Mouse (Mus musculus) neural tube, embryonic 11.5 days (tissue): ENCODE results near the gene Rdh1. TPM values are rescaled to one million over a fixed set of nuclear protein-coding genes. Genes with fewer than 3 reads are reported as not detected.

Source experiments
- ATAC-seq: fragments of 200-750 bp; cut with Nextera tagmentation; 2 replicates; pipeline ENCODE4 v1.8.0; 2017; ENCODE audit warnings: moderate number of reproducible peaks, mild to moderate bottlenecking, moderate TSS enrichment, moderate library complexity; ENCODE audit not compliant: insufficient read depth, low FRiP score, low TSS enrichment
- DNase-seq: peaks from one replicate; pipeline ENCODE4 v3.0.0-alpha.2; 2015; ENCODE audit warnings: low spot score
- H3K27ac ChIP-seq: fragments of 300-500 bp; sonication (generic); 2 replicates; pipeline ENCODE4 v1.5.1; 2014; ENCODE audit warnings: low read depth, mild to moderate bottlenecking, low read length
- H3K27me3 ChIP-seq: fragments of 300-500 bp; sonication (generic); 2 replicates; pipeline ENCODE4 v1.6.1; 2014; ENCODE audit warnings: mild to moderate bottlenecking, low read length, mixed read lengths; ENCODE audit not compliant: control insufficient read depth, insufficient read depth
- H3K36me3 ChIP-seq: fragments of 300-500 bp; sonication (generic); 2 replicates; pipeline ENCODE4 v1.6.1; 2014; ENCODE audit warnings: mild to moderate bottlenecking, low read length, moderate library complexity, mixed read lengths; ENCODE audit not compliant: control insufficient read depth, insufficient read depth
- H3K4me1 ChIP-seq: fragments of 300-500 bp; sonication (generic); 2 replicates; pipeline ENCODE4 v1.6.1; 2014; ENCODE audit warnings: low read length, mixed read lengths; ENCODE audit not compliant: control insufficient read depth, insufficient read depth
- H3K4me2 ChIP-seq: fragments of 300-500 bp; sonication (generic); 2 replicates; pipeline ENCODE4 v1.6.1; 2014; ENCODE audit warnings: low read depth, mild to moderate bottlenecking, moderate library complexity
- H3K4me3 ChIP-seq: fragments of 300-500 bp; sonication (generic); 2 replicates; pipeline ENCODE4 v1.5.1; 2014; ENCODE audit warnings: low read depth, low read length
- H3K9ac ChIP-seq: fragments of 300-500 bp; sonication (generic); 2 replicates; pipeline ENCODE4 v1.6.1; 2014; ENCODE audit warnings: mild to moderate bottlenecking, low read length
- H3K9me3 ChIP-seq: fragments of 300-500 bp; sonication (generic); 2 replicates; pipeline ENCODE4 v1.6.1; 2016; ENCODE audit warnings: low read length; ENCODE audit not compliant: control insufficient read depth
- WGBS: fragments of 180-500 bp; shearing (Covaris S2); extraction: QIAGEN DNeasy Blood & Tissue Kit; methylation state at CpG from one replicate; pipeline ENCODE4 v1.1.7; 2014; 5-methylcytosine and 5-hydroxymethylcytosine counted together
- polyA plus RNA-seq: library from polyadenylated mRNA; unstranded; fragments of >200 nt; fragmentation: Nextera tagmentation; extraction: Ambion mirVana; gene quantifications from 2 replicates; pipeline ENCODE4 v1.2.1, GENCODE M21; 2014

The Rdh1 gene
- polyA plus RNA-seq, 1 experiment from 2014 or later = not detected

GRCm38 (mm10) chr10:127730933-127731310 lies 28.6 kb upstream of the Rdh1 start:
- Histone ChIP-seq H3K9ac (no peak overlapping the region), H3K4me3 (no peak overlapping the region), H3K4me1 (no peaks in the 10 kb centered on the region), H3K36me3 (no peaks in the 10 kb centered on the region), H3K9me3 (no peaks in the 10 kb centered on the region), H3K27ac (no peak overlapping the region), H3K27me3 (no peaks in the 10 kb centered on the region), H3K4me2 (no peak overlapping the region)
- ATAC-seq (no peak), DNase-seq (no peak)
- 37% methylated on average over 9 of the region's 9 CpGs for WGBS

- H3K4me2 ChIP-seq = no peak overlapping the region
Observed at GRCm38 (mm10) chr10:127731397-127731796, 28.1 kb upstream of the Rdh1 start.

GRCm38 (mm10) chr10:127734434-127734833 lies 25.1 kb upstream of the Rdh1 start:
- DNase-seq (no peak), ATAC-seq (no peak)
- Histone ChIP-seq H3K27me3 (no peaks in the 10 kb centered on the region), H3K9ac (no peak overlapping the region), H3K36me3 (no peaks in the 10 kb centered on the region), H3K4me1 (no peaks in the 10 kb centered on the region), H3K4me2 (no peak overlapping the region), H3K27ac (no peak overlapping the region), H3K9me3 (no peaks in the 10 kb centered on the region), H3K4me3 (no peak overlapping the region)
- 58% methylated on average over 5 of the region's 5 CpGs for WGBS

More at GRCm38 (mm10) chr10:127731397-127731796, 28.1 kb upstream of the Rdh1 start:
- WGBS = 23% methylated on average over 5 of the region's 5 CpGs
- Histone ChIP-seq H3K4me1 (no peaks in the 10 kb centered on the region), H3K4me3 (no peak overlapping the region), H3K27me3 (no peaks in the 10 kb centered on the region), H3K36me3 (no peaks in the 10 kb centered on the region), H3K9me3 (no peaks in the 10 kb centered on the region), H3K27ac (no peak overlapping the region), H3K9ac (no peak overlapping the region)
- DNase-seq = no peak
- no peak for ATAC-seq

- Histone ChIP-seq H3K9me3 (no peaks in the 10 kb centered on the region), H3K4me1 (peaks cover 6% of the 10 kb centered on the region; the same call in 1 of the 2 replicates), H3K4me3 (no peak overlapping the region), H3K9ac (no peak overlapping the region), H3K27me3 (no peaks in the 10 kb centered on the region), H3K36me3 (no peaks in the 10 kb centered on the region), H3K4me2 (no peak overlapping the region), H3K27ac (no peak overlapping the region)
- ATAC-seq = no peak
- WGBS = 76% methylated on average over 2 of the region's 2 CpGs
- DNase-seq = no peak
Observed at GRCm38 (mm10) chr10:127736266-127736665, 23.3 kb upstream of the Rdh1 start.

- Histone ChIP-seq H3K9ac (no peak overlapping the region), H3K4me3 (no peak overlapping the region), H3K4me2 (no peak overlapping the region), H3K27ac (no peak overlapping the region), H3K4me1 (peaks cover 6% of the 10 kb centered on the region; the same call in 1 of the 2 replicates), H3K36me3 (peaks cover 4% of the 10 kb centered on the region), H3K27me3 (no peaks in the 10 kb centered on the region), H3K9me3 (no peaks in the 10 kb centered on the region)
- 73% methylated on average over 4 of the region's 4 CpGs for WGBS
- ATAC-seq (no peak), DNase-seq (no peak)
Observed at GRCm38 (mm10) chr10:127736916-127737315, 22.6 kb upstream of the Rdh1 start.

- Histone ChIP-seq H3K36me3 (peaks cover 8% of the 10 kb centered on the region), H3K4me3 (no peak overlapping the region), H3K4me1 (peaks cover 6% of the 10 kb centered on the region; the same call in 1 of the 2 replicates), H3K9ac (no peak overlapping the region), H3K9me3 (no peaks in the 10 kb centered on the region), H3K4me2 (no peak overlapping the region), H3K27ac (no peak overlapping the region), H3K27me3 (no peaks in the 10 kb centered on the region)
- no peak for ATAC-seq
- DNase-seq = no peak
- WGBS = 31% methylated on average over 2 of the region's 2 CpGs
Observed at GRCm38 (mm10) chr10:127737552-127737951, 22.0 kb upstream of the Rdh1 start.

- DNase-seq = peak; percentile 33
- Histone ChIP-seq H3K9ac (no peak overlapping the region), H3K4me3 (no peak overlapping the region), H3K9me3 (no peaks in the 10 kb centered on the region), H3K4me2 (no peak overlapping the region), H3K36me3 (peaks cover 13% of the 10 kb centered on the region), H3K27ac (no peak overlapping the region), H3K4me1 (peaks cover 6% of the 10 kb centered on the region; the same call in 1 of the 2 replicates), H3K27me3 (no peaks in the 10 kb centered on the region)
- 56% methylated on average over 13 of the region's 13 CpGs for WGBS
- ATAC-seq = no peak
Observed at GRCm38 (mm10) chr10:127738151-127738882, 21.2 kb upstream of the Rdh1 start.

GRCm38 (mm10) chr10:127739083-127739660 lies 20.3 kb upstream of the Rdh1 start, which contains the start of gene Zbtb39:
TSS of gene Zbtb39 (plus strand) at chr10:127739538.
- H3K9me3 ChIP-seq = no peaks in the 10 kb centered on the region
- ATAC-seq = peak; percentile 82
- peaks cover 21% of the 10 kb centered on the region for H3K36me3 ChIP-seq
- peak; percentile 87 for DNase-seq
- H3K9ac ChIP-seq = peak within 1 kb of the TSS; percentile 98
- H3K27me3 ChIP-seq = no peaks in the 10 kb centered on the region
- 4% methylated on average over 26 of the region's 61 CpGs for WGBS
- H3K4me1 ChIP-seq = peaks cover 6% of the 10 kb centered on the region; the same call in 1 of the 2 replicates
- peak within 1 kb of the TSS; percentile 99 for H3K4me3 ChIP-seq
- H3K27ac ChIP-seq = peak within 1 kb of the TSS; percentile 56
- H3K4me2 ChIP-seq = peak within 1 kb of the TSS; percentile 53
